Mouse (Mus musculus) thymus, adult 2 months (tissue): ENCODE measurements at regions not wholly inside any gene's neighbourhood (a gene's known extent, or its start where the extent isn't known, plus 50 kb on each side); places are given as distances from the start of the nearest gene placed in this dataset.

Source experiments
- DNase-seq: peaks from one replicate; pipeline ENCODE4 v3.0.0; 2021
- H3K27ac ChIP-seq: fragments of 200-500 bp; 2 replicates; pipeline ENCODE4 v1.5.1; 2012; ENCODE audit warnings: low read length, control low read depth; ENCODE audit not compliant: control insufficient read depth, insufficient read depth
- H3K27me3 ChIP-seq: fragments of 200-500 bp; 2 replicates; pipeline ENCODE4 v1.6.1; 2012; ENCODE audit warnings: mild to moderate bottlenecking, low read length, moderate library complexity, mixed read lengths; ENCODE audit not compliant: control insufficient read depth, insufficient read depth
- H3K36me3 ChIP-seq: fragments of 200-500 bp; 2 replicates; pipeline ENCODE4 v1.6.1; 2012; ENCODE audit warnings: mild to moderate bottlenecking, low read length, moderate library complexity; ENCODE audit not compliant: control insufficient read depth, insufficient read depth
- H3K4me1 ChIP-seq: fragments of 200-500 bp; replicated peaks from 2 replicates; pipeline ENCODE4 v1.6.1; 2012; ENCODE audit warnings: low read length; ENCODE audit not compliant: control insufficient read depth, insufficient read depth
- H3K4me3 ChIP-seq: fragments of 200-500 bp; 2 replicates; pipeline ENCODE4 v1.5.1; 2012; ENCODE audit warnings: mild to moderate bottlenecking, low read length, control low read depth, moderate library complexity; ENCODE audit not compliant: control insufficient read depth, insufficient read depth
- CTCF ChIP-seq: fragments of 200-500 bp; IDR thresholded peaks from 2 replicates; pipeline ENCODE4 v1.5.1; 2012; ENCODE audit warnings: mild to moderate bottlenecking, control low read depth, low read length, moderate library complexity, borderline replicate concordance; ENCODE audit not compliant: control insufficient read depth, poor library complexity, insufficient read depth; ENCODE audit errors: extremely low read depth
- POLR2A ChIP-seq: fragments of 200-500 bp; IDR thresholded peaks from 2 replicates; pipeline ENCODE4 v1.6.1; 2012; ENCODE audit warnings: mild to moderate bottlenecking, low read length, control low read depth, moderate library complexity; ENCODE audit not compliant: control insufficient read depth, poor library complexity, insufficient read depth; ENCODE audit errors: extremely low read depth
- WGBS: fragments of 180-500 bp; shearing (Covaris S2); methylation state at CpG from one replicate; pipeline ENCODE4 v1.1.7; 2018; 5-methylcytosine and 5-hydroxymethylcytosine counted together

- TF ChIP-seq POLR2A: no peak
- no peak for TF ChIP-seq CTCF
- Histone ChIP-seq H3K27ac (no peak overlapping the region), H3K36me3 (no peaks in the 10 kb centered on the region), H3K27me3 (no peaks in the 10 kb centered on the region), H3K4me3 (no peak overlapping the region), H3K4me1 (no peaks in the 10 kb centered on the region)
- WGBS: 95% methylated on average over 4 of the region's 4 CpGs
- DNase-seq: no peak
Measured at GRCm38 (mm10) chr3:41491185-41491584, 64.3 kb upstream of the Jade1 start.

DNA sequence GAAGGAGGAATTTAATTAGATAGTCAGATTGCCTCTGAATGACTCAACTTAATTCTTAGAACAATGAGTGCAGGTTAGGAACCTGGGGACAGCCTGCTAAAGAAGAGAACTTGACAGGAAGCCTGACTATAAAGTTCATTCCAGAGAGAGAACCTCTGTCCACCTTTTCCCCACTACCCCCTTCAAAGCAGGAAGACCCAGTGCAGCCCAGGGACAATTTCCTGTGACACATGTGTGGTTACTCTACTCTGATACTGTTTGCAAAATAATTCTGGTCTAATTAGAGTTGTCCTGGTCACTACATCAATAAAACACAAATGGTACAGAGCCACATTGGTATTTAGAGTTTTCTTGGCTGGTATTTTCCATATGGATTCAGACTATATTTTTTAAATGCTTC is 65.5 kb upstream of the Jade1 start:
- no peak overlapping the region for H3K27ac ChIP-seq
- no peak for DNase-seq
- no peak overlapping the region for H3K4me3 ChIP-seq
- no peaks in the 10 kb centered on the region for H3K27me3 ChIP-seq
- H3K36me3 ChIP-seq: no peaks in the 10 kb centered on the region
- no peak for TF ChIP-seq POLR2A
- no peak for TF ChIP-seq CTCF
- H3K4me1 ChIP-seq: no peaks in the 10 kb centered on the region

DNA sequence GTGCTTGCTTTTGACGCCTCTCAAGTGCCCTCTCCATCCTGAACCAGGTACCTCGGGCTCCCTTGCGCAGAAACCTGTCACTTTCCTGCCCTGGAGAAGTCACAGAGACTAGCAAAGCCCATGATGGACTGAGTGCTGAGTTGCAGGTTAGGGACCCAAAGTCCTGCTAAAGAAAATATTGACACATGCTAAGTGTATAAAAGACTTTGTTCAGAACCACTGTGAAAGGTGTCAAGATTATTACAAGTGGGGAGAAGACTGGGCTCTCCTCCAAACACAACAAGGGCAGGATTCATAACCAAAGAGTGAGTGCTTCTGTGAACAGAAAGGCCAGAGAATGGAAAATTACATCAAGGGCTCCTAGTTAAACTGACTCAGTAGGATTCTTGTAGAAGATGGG is 66.0 kb upstream of the Jade1 start:
- DNase-seq: no peak
- no peak for TF ChIP-seq CTCF
- WGBS: 88% methylated on average over 3 of the region's 3 CpGs
- no peak overlapping the region for H3K4me3 ChIP-seq
- no peaks in the 10 kb centered on the region; the same call in 1 of the 2 replicates for H3K4me1 ChIP-seq
- H3K27me3 ChIP-seq: no peaks in the 10 kb centered on the region
- H3K36me3 ChIP-seq: no peaks in the 10 kb centered on the region
- H3K27ac ChIP-seq: no peak overlapping the region

DNA sequence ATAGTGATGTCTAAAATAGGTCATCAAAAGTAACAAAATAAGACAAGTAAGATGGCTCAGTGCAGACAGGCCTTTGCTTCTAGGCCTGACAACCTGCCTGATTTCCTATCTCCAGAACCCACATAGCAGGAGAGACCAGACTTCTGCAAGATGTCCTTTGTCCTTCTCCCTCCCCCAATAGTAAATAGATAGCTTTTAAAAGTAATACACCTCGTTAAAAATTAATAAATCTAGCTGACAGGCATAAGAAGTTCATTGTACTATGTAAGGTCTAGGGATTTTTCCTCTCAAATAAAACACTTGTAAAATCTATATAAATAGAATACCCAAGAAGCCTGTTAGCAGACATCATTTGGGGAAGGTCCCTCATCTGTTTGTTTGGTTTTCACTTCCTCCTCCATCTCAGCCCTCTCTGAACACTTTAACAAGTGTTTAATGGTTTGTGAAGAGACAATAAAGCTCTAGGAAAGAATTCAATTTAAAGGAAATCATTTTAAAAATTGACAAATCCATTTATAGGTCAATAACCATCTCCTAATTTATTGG is 67.2 kb upstream of the Jade1 start:
- Histone ChIP-seq H3K36me3 (no peaks in the 10 kb centered on the region), H3K4me1 (peaks cover 4% of the 10 kb centered on the region), H3K27me3 (no peaks in the 10 kb centered on the region), H3K27ac (no peak overlapping the region), H3K4me3 (no peak overlapping the region)
- 7% methylated on average over 1 of the region's 1 CpGs for WGBS
- TF ChIP-seq CTCF (no peak), POLR2A (no peak)
- DNase-seq: no peak

GRCm38 (mm10) chr3:41484920-41485319 is 70.6 kb upstream of the Jade1 start:
- WGBS: 95% methylated on average over 9 of the region's 9 CpGs
- Histone ChIP-seq H3K4me3 (no peak overlapping the region), H3K27ac (no peak overlapping the region), H3K4me1 (peaks cover 4% of the 10 kb centered on the region), H3K27me3 (no peaks in the 10 kb centered on the region), H3K36me3 (no peaks in the 10 kb centered on the region)
- no peak for DNase-seq
- TF ChIP-seq CTCF: no peak
- TF ChIP-seq POLR2A: no peak

- Histone ChIP-seq H3K27me3 (no peaks in the 10 kb centered on the region), H3K4me1 (peaks cover 4% of the 10 kb centered on the region), H3K36me3 (no peaks in the 10 kb centered on the region), H3K27ac (no peak overlapping the region), H3K4me3 (no peak overlapping the region)
- no peak for TF ChIP-seq CTCF
- no peak for TF ChIP-seq POLR2A
- 11% methylated on average over 3 of the region's 3 CpGs for WGBS
- no peak for DNase-seq
Measured at GRCm38 (mm10) chr3:41483582-41483981, 71.9 kb upstream of the Jade1 start.

GRCm38 (mm10) chr3:41482881-41483494 is 72.5 kb upstream of the Jade1 start:
- 38% methylated on average over 5 of the region's 5 CpGs for WGBS
- Histone ChIP-seq H3K4me3 (no peak overlapping the region), H3K27ac (no peak overlapping the region), H3K4me1 (peaks cover 4% of the 10 kb centered on the region), H3K36me3 (no peaks in the 10 kb centered on the region), H3K27me3 (no peaks in the 10 kb centered on the region)
- DNase-seq: no peak
- TF ChIP-seq CTCF: no peak
- no peak for TF ChIP-seq POLR2A
